Mouse (Mus musculus) stomach, embryonic 14.5 days (tissue): ENCODE data around the gene Aunip. TPM values are rescaled to one million over a fixed set of nuclear protein-coding genes. Genes with fewer than 3 reads are reported as not detected.

Experiments
- ATAC-seq: fragments of 200-750 bp; cut with Nextera tagmentation; 2 replicates; pipeline ENCODE4 v1.8.0; 2017; ENCODE audit warnings: low read depth, moderate TSS enrichment; ENCODE audit not compliant: insufficient number of reproducible peaks, insufficient read depth, low FRiP score
- H3K27ac ChIP-seq: fragments of 300-500 bp; sonication (generic); 2 replicates; pipeline ENCODE4 v1.5.1; 2014; ENCODE audit warnings: mild to moderate bottlenecking, low read length, moderate library complexity, mixed read lengths
- H3K27me3 ChIP-seq: fragments of 300-500 bp; sonication (generic); 2 replicates; pipeline ENCODE4 v1.6.1; 2014; ENCODE audit warnings: low read length, control low read depth, mixed read lengths; ENCODE audit not compliant: control insufficient read depth, insufficient read depth
- H3K36me3 ChIP-seq: fragments of 300-500 bp; sonication (generic); 2 replicates; pipeline ENCODE4 v1.6.1; 2014; ENCODE audit warnings: mild to moderate bottlenecking, control low read depth, low read length, moderate library complexity, mixed read lengths; ENCODE audit not compliant: control insufficient read depth, insufficient read depth
- H3K4me1 ChIP-seq: fragments of 300-500 bp; sonication (generic); 2 replicates; pipeline ENCODE4 v1.6.1; 2014; ENCODE audit warnings: low read length, control low read depth, mixed read lengths; ENCODE audit not compliant: control insufficient read depth, insufficient read depth
- H3K4me2 ChIP-seq: fragments of 300-500 bp; sonication (generic); replicated peaks from 2 replicates; pipeline ENCODE4 v1.6.1; 2014; ENCODE audit warnings: low read depth, low read length, control low read depth
- H3K4me3 ChIP-seq: fragments of 300-500 bp; sonication (generic); 2 replicates; pipeline ENCODE4 v1.5.1; 2014; ENCODE audit warnings: low read depth, low read length, control low read depth
- H3K9ac ChIP-seq: fragments of 300-500 bp; sonication (generic); replicated peaks from 2 replicates; pipeline ENCODE4 v1.6.1; 2014; ENCODE audit warnings: low read depth, mild to moderate bottlenecking, control low read depth, low read length, moderate library complexity, mixed read lengths
- H3K9me3 ChIP-seq: fragments of 300-500 bp; sonication (generic); 2 replicates; pipeline ENCODE4 v1.6.1; 2016; ENCODE audit warnings: low read depth, low read length, control low read depth; ENCODE audit not compliant: control insufficient read depth
- WGBS: fragments of 180-500 bp; shearing (Covaris S2); extraction: QIAGEN DNeasy Blood & Tissue Kit; methylation state at CpG from one replicate; pipeline ENCODE4 v1.1.7; 2014; 5-methylcytosine and 5-hydroxymethylcytosine counted together
- polyA plus RNA-seq: library from polyadenylated mRNA; unstranded; fragments of >200 nt; fragmentation: Nextera tagmentation; extraction: Ambion mirVana; gene quantifications from 2 replicates; pipeline ENCODE4 v1.2.1, GENCODE M21; 2014

Aunip gene
- polyA plus RNA-seq, 1 experiment from 2014 or later, result 4.6 TPM

- 56% methylated on average over 9 of the region's 9 CpGs for WGBS
- no peaks in the 10 kb centered on the region for H3K36me3 ChIP-seq
These were observed 47.8 kb downstream of the Aunip start for GRCm38 (mm10) chr4:134558570-134559113.

DNA sequence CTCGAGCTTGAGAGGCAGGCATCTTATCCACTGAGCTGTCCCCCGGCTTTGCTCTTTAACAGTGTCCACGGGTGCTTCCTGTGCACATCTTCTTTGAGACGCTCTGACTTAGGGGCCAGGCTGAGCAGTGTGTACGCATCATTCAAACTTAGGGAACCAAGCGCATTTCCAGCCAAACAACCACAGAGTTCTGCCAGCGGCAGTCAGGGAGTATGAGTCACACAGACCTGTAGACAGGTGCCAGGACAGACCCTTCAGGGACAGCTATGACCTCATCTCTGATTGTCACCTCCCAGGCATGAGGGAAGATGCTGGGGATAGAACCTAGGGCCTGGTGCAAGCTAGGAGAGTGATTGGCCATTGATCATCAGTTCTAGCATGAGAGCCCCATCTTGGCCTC, 48.4 kb downstream of the Aunip start:
- no peak for ATAC-seq
- no peak overlapping the region for H3K9ac ChIP-seq
- H3K36me3 ChIP-seq, result no peaks in the 10 kb centered on the region
- no peaks in the 10 kb centered on the region for H3K9me3 ChIP-seq
- no peaks in the 10 kb centered on the region for H3K4me1 ChIP-seq
- no peak overlapping the region for H3K4me2 ChIP-seq
- no peaks in the 10 kb centered on the region for H3K27me3 ChIP-seq
- no peak overlapping the region for H3K27ac ChIP-seq
- 79% methylated on average over 7 of the region's 7 CpGs for WGBS
- H3K4me3 ChIP-seq, result no peak overlapping the region

More at GRCm38 (mm10) chr4:134558570-134559113, 47.8 kb downstream of the Aunip start:
- H3K9ac ChIP-seq, result no peak overlapping the region
- H3K4me2 ChIP-seq, result no peak overlapping the region
- ATAC-seq, result no peak
- H3K27ac ChIP-seq, result no peak overlapping the region
- H3K4me3 ChIP-seq, result no peak overlapping the region
- no peaks in the 10 kb centered on the region for H3K27me3 ChIP-seq
- H3K4me1 ChIP-seq, result no peaks in the 10 kb centered on the region
- H3K9me3 ChIP-seq, result no peaks in the 10 kb centered on the region

DNA sequence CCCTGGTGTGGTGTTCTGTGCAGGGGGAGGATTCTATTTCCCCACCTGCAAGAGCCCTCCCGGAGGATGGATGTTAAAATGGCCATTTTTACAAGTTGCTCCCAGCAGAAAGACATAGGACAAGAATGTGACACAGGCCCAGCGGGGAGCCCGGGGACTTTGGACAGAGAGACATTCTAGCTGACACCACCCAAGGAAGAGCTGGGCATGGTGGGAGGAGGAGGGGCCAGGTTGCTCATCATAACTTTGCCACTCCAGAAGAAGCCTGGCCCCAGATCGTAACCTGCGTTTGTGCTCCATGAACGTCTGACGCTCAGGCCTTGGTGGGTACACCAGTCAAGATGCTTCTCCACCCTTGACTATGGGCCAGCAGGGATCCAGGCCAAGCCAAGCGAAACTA, 49.9 kb downstream of the Aunip start:
- Histone ChIP-seq H3K9ac (no peak overlapping the region), H3K36me3 (no peaks in the 10 kb centered on the region), H3K4me3 (no peak overlapping the region), H3K27me3 (no peaks in the 10 kb centered on the region), H3K4me2 (no peak overlapping the region), H3K27ac (no peak overlapping the region), H3K9me3 (no peaks in the 10 kb centered on the region), H3K4me1 (no peaks in the 10 kb centered on the region)
- ATAC-seq, result no peak
- 90% methylated on average over 8 of the region's 8 CpGs for WGBS

- no peak for ATAC-seq
- H3K9me3 ChIP-seq, result no peaks in the 10 kb centered on the region
- no peaks in the 10 kb centered on the region for H3K27me3 ChIP-seq
- H3K27ac ChIP-seq, result no peak overlapping the region
- H3K36me3 ChIP-seq, result no peaks in the 10 kb centered on the region
- H3K4me2 ChIP-seq, result no peak overlapping the region
- H3K4me3 ChIP-seq, result no peak overlapping the region
- no peaks in the 10 kb centered on the region for H3K4me1 ChIP-seq
- no peak overlapping the region for H3K9ac ChIP-seq
- 82% methylated on average over 2 of the region's 2 CpGs for WGBS
These were observed 51.2 kb downstream of the Aunip start for GRCm38 (mm10) chr4:134562014-134562413.

DNA sequence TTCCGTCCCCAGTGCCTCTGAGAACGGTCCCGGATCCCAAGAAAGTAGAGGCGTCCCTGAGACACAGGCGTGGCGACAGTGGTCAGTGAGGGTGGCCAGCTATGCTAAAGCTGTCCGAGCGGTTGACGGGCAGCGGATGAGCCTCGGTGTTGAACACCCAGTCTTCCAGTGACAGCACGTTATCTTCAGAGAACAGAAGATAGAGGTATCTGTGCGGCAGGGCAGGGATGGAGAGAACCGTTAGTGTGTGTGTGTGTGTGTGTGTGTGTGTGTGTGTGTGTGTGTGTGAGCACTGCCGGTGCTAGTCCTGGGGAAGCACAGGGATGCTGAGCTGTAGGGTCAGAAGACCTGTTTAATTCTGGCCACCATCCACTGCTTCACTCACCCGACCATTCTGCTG, 52.8 kb downstream of the Aunip start:
- Histone ChIP-seq H3K27ac (no peak overlapping the region), H3K4me3 (no peak overlapping the region), H3K4me2 (no peak overlapping the region), H3K4me1 (no peaks in the 10 kb centered on the region), H3K36me3 (no peaks in the 10 kb centered on the region), H3K27me3 (no peaks in the 10 kb centered on the region), H3K9me3 (no peaks in the 10 kb centered on the region), H3K9ac (no peak overlapping the region)
- WGBS, result 86% methylated on average over 16 of the region's 16 CpGs
- ATAC-seq, result no peak

- WGBS, result 81% methylated on average over 6 of the region's 6 CpGs
- H3K4me3 ChIP-seq, result no peak overlapping the region
- no peak for ATAC-seq
- H3K9ac ChIP-seq, result no peak overlapping the region
- H3K27me3 ChIP-seq, result no peaks in the 10 kb centered on the region
- H3K4me1 ChIP-seq, result no peaks in the 10 kb centered on the region
- no peak overlapping the region for H3K4me2 ChIP-seq
- H3K9me3 ChIP-seq, result no peaks in the 10 kb centered on the region
- H3K27ac ChIP-seq, result no peak overlapping the region
- no peaks in the 10 kb centered on the region for H3K36me3 ChIP-seq
These were observed 53.3 kb downstream of the Aunip start for GRCm38 (mm10) chr4:134564093-134564492.

DNA sequence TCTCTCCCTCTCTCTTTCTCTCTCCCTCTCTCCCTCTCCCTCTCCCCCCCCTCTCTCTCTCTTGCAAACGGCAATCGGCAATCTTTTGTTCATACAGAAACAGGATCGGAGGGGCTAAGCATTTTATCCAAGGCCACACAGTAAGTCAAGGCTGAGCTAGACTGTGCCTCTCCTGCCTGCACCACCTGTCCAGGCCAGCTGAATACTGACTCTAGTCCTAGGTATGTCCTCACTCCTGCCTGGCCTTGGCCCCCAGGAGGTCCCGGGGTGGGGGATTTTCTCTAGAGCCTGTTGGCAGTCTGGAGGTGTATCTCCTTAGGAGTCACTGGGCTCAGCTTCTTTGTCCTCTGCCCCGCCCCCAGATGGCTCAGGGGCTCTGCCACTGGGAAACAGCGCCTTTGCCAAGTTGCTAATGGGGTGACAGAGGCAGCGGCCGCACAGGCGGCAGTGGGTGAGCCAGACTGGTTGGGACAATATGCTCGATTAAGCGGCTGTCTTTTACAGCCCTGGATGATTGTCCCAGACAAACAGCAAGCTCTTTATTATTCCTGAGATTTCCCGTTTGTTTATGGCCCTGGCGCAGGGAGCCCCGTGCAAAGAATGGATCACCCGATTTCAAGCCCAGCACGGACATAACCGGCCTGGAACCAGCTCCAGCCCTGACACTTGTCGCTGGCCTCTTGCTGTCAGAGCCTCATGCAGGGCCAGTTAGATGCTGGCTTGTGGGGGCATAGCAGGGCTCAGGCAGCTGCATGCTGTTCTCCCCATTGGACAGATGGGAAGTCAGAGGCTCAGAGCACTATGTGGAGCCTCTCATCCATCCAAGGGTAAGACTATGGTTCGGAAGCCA, 56.8 kb downstream of the Aunip start:
- Histone ChIP-seq H3K27me3 (no peaks in the 10 kb centered on the region), H3K9me3 (no peaks in the 10 kb centered on the region), H3K27ac (no peak overlapping the region), H3K36me3 (no peaks in the 10 kb centered on the region), H3K9ac (no peak overlapping the region), H3K4me3 (no peak overlapping the region), H3K4me2 (no peak overlapping the region), H3K4me1 (no peaks in the 10 kb centered on the region)
- WGBS, result 31% methylated on average over 19 of the region's 19 CpGs
- ATAC-seq, result no peak

DNA sequence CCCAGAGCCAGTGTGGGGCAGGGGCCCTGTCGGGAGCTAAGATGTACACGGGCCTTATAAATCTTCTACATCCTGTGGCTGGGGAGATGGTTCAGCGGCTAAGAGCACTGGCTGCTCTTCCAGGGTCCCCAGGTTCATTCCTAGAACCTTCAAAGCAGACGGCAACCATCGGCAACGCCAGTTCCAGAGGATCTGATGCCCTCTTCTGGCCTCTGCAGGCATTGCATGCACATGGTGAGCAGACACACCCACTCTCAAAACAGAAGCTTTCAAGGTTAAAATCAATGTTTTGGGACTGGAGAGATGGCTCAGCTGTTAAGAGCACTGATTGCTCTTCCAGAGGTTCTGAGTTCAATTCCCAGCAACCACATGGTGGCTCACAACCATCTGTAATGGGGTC, 58.4 kb downstream of the Aunip start:
- no peaks in the 10 kb centered on the region for H3K4me1 ChIP-seq
- no peaks in the 10 kb centered on the region for H3K36me3 ChIP-seq
- no peak overlapping the region for H3K4me2 ChIP-seq
- WGBS, result 80% methylated on average over 6 of the region's 6 CpGs
- H3K27me3 ChIP-seq, result no peaks in the 10 kb centered on the region
- no peak overlapping the region for H3K9ac ChIP-seq
- ATAC-seq, result no peak
- no peaks in the 10 kb centered on the region for H3K9me3 ChIP-seq
- H3K4me3 ChIP-seq, result no peak overlapping the region
- no peak overlapping the region for H3K27ac ChIP-seq
